Mouse (Mus musculus): ENCODE data around the gene Cnga2.
"Not testable (repeated sequence)": the region's sequence is repeated elsewhere in the genome, so short reads cannot be mapped to it uniquely, and the experiment has no call there.

Cnga2 gene

DNA sequence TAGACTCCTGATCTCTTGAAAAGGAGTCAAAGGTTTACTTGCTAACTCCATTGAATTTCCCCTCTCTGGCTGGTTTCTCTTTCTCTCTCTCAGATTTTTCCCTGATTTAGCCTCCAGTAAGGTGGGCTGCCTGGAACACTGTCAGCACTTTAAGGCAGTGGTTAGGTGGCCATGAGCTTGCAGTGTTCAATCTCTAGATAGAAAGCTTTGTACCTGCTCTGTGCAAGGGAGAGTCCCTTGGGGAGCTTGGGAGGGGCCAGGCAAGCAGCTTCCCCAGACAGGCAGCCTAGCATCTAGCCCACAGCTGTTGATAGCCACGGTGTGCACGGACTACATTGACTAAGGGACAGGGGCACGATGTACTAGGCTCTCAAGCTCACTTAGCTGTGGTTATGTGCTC, at the start of gene Cnga2:
Gene Cnga2, plus strand, starts transcription at position 301 of the 400 bp plus-strand sequence.
- no peak for DNase-seq

DNA sequence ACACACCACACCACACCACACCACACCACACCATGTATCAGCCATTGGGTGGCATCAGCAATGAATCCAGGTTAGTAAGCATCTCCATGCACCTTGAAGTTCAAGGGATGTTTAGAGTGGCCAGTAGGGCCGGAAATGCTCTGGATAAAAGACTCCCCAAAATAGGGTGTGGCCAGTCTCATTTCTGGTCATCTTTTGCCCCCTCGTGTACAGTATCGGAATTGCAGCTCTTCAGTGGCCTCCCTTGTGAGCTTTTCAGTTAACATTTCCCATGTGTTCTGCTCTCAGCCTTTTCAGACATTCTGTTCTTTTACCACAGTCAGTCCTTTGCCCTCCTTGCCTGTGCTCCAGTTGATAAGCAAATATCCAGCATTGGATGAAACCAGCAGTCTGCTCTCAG, 45.0 kb upstream of the Cnga2 start:
- peak; percentile 59 for DNase-seq

DNA sequence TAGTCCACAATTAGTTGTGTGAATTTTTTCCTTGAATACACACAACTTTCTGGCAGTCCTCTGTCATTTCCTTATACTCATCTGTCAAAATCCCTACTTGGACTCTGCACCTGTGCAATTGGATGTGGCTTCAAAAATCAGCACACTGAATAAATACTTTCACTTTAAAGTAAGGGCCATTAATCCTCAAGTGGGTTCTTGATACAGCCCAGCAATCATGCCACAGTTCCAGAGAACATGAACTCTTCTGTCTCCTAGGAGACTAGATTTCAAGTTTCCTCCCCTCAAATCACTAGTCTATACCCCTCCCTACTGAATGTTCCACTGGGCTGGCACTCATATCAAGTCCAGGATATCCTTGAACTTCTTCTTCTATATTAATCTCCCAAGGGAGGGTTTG, 33.3 kb upstream of the Cnga2 start:
- DNase-seq, result no peak

- peak; percentile 79 for DNase-seq
Measured at GRCm38 (mm10) chrX:71962073-71963051, 29.3 kb upstream of the Cnga2 start, which contains the start of gene Prrg3. Gene Prrg3, plus strand, starts transcription at chrX:71962624.

DNA sequence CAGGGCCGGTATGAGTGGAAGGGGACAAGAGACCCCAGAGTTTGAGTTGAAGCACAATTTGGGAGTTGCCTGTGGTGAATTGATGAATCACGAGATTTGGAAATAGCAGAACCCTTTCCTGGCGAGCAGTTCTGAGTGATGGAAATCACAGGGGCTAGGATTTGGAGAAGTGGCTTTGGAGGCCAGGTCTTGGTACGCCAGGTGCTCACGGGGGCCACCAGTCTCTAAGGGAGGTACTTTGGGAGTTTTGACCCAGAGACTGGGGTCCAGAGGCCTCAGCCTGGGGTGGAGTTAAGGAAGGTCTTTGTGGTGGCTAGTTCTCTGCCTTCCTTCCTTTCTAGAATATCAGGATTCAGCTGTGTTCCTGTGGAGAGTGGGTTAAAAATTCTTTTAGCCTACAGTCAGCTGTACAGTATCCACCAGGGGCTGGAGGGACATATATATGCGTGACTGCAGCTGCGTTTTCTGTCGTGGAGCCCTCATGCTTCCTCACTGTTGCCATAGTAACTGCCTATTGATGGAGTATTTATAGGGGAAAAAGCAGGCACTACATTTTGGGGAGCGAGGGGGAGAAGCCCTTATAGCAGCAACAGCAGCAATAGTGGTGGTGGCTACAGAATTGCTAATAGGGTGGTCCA, 28.3 kb upstream of the Cnga2 start:
- no peak for DNase-seq

GRCm38 (mm10) chrX:71968216-71968615, 23.4 kb upstream of the Cnga2 start:
- no peak for DNase-seq

GRCm38 (mm10) chrX:71968816-71969215, 22.8 kb upstream of the Cnga2 start:
- DNase-seq, result no peak

- DNase-seq, result no peak
Measured at GRCm38 (mm10) chrX:71971325-71971724, 20.3 kb upstream of the Cnga2 start.

- no peak for DNase-seq
Measured at GRCm38 (mm10) chrX:71972686-71973085, 19.0 kb upstream of the Cnga2 start, which contains the start of gene Fate1. Gene Fate1, plus strand, starts transcription at chrX:71972986.

DNA sequence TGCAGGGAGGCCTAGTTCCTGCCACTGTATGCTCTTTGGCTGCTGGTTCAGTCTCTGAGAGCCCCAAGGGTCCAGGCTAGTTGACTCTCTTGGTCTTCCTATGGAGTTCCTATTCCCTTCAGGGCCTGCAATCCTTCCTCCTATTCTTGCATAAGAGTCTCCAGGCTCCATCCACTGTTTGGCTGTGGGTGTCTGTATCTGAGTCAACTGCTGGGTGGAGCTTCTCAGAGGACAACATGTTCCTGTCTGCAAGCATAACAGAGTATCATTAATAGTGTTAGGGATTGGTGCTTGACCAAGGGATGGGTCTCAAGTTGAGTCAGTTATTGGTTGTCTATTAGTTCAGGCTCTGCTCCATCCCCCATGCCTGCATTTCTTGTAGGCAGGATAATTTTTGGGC, 14.0 kb upstream of the Cnga2 start:
- DNase-seq, result not testable (repeated sequence)

GRCm38 (mm10) chrX:71980443-71980842, 11.2 kb upstream of the Cnga2 start:
- DNase-seq, result no peak

DNA sequence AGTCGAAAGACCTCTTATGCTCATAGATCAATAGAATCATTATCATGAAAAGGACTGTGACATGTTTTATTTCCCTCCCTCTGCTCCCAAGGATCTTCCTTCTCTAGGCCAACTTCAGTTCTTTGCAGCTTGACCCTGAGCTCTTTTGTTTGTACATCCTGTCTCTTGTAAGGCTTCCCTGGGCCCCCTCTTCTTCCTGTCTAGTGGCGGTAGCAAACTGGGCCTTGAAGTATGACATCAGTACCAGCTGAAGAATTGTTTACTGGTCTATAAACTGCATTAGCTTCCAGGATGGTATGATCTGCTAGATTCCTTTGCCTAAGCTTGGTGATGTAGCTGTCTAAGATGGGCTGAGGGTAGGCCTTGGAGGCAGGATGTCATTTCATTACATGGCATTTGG, 10.3 kb upstream of the Cnga2 start:
- no peak for DNase-seq

- DNase-seq, result no peak
Measured at GRCm38 (mm10) chrX:71983205-71983604, 8.4 kb upstream of the Cnga2 start.

DNA sequence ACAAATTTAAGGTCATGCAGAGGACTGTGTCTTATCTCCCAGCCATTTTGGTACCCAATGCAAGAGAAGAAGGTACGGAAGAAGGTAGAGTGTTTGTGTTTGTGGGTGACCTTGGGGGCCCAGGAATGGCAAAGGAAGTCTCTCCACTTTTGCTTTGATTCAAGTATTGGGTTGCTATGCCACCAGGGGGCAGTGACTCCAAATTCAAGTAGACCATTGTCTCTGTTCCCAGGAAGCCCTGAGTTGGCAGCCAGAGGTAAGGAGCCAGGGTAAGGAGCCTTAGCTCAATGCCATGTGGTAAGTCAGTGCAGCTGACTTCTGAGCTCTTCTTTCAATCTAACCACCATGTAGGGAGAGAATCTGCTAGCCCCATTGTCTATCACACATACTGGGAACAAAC, 7.9 kb upstream of the Cnga2 start:
- peak; percentile 22 for DNase-seq

GRCm38 (mm10) chrX:71995972-71996371, 4.3 kb downstream of the Cnga2 start:
- no peak for DNase-seq

- DNase-seq, result no peak
Measured at GRCm38 (mm10) chrX:72009930-72010329, 18.3 kb downstream of the Cnga2 start.

DNA sequence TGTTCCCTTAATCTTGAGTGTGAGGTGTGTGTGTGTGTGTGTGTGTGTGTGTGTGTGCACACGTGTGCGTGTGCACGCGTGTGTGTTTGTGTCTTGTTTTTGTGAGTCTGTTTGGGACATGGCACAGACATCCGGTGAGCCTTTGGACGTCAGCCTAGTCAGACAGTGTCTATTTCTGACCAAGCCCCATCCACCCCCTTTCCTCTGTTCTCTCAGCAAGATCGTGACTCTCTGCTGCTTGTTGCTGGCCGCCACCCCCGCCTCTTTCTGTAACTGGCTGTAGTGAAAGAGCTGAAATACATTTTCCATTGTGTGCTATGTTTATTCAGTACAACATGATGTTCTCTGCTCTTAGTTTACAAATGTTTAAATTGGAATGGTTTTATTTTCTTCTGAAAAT, 20.6 kb downstream of the Cnga2 start:
- DNase-seq, result peak; percentile 18

GRCm38 (mm10) chrX:72012804-72013203, 21.2 kb downstream of the Cnga2 start:
- DNase-seq, result peak; percentile 54

GRCm38 (mm10) chrX:72022241-72022640, 30.6 kb downstream of the Cnga2 start:
- DNase-seq, result no peak

- DNase-seq, result peak; percentile 58
Measured at GRCm38 (mm10) chrX:72022750-72023398, 31.2 kb downstream of the Cnga2 start.

- no peak for DNase-seq
Measured at GRCm38 (mm10) chrX:72023542-72023941, 31.9 kb downstream of the Cnga2 start.

DNA sequence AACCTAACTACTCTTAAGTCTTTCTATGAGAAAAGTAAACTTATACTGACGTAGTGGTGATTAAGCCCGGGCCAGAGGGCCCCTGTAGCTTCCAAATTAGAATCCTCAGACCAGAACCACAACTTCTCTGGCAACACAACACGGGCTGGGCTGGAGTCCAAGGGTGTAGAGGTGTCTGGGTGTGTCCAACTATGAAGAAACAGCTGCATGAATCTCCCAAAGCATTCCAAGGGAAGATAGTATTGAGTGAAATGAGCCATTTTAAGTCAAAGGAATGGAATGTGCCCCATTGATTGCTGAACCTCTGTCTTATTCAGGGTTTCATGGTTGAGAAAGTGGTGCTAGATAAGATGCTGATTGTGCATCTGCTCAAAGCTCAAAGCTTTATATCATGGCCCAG, 52.4 kb downstream of the Cnga2 start:
- DNase-seq, result no peak

- DNase-seq, result no peak
Measured at GRCm38 (mm10) chrX:72047918-72048317, 56.3 kb downstream of the Cnga2 start.
